Mouse (Mus musculus): Measurements from ENCODE around the gene Slco2a1. TPM values are rescaled to one million over a fixed set of nuclear protein-coding genes. Genes with fewer than 3 reads are reported as not detected.

Slco2a1 gene
- polyA plus RNA-seq, 1 experiment, result 2.4 TPM

DNA sequence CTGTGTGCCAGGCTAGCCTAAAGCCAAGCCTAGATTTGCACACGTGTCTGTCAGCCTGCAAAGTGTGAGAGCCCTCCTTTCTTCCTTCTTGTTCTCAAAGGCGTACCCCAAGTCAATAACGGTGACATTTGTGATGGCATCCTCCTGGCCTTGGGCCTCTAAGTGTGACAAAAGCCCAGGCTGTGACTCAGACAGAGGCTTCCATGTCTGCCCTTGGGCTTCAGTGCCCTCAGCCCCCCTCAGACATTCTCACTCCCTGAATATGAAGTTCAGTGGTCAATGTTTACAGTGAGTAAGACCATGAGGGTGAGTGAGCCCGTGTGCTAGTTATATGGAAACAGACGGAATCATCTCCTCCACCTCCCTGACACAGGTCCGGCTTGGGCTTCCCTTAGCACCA, 29.8 kb upstream of the Slco2a1 start:
- Histone ChIP-seq H3K36me3 (ENCODE audit: control insufficient read depth, insufficient read depth, low read length) (no peaks in the 10 kb centered on the region), H3K27ac (ENCODE audit: control insufficient read depth, insufficient read depth, low read depth, low read length) (no peak overlapping the region), H3K4me3 (ENCODE audit: control insufficient read depth, low read depth, low read length) (no peak overlapping the region), H3K4me1 (ENCODE audit: control insufficient read depth, insufficient read depth, low read length) (peaks cover 16% of the 10 kb centered on the region), H3K27me3 (ENCODE audit: control insufficient read depth, insufficient read depth, low read length) (no peaks in the 10 kb centered on the region)
- no peak for TF ChIP-seq POLR2A (IDR thresholded peaks at IDR 0.05; ENCODE audit: control insufficient read depth, low read depth, low read length)
- no peak for TF ChIP-seq CTCF (IDR thresholded peaks at IDR 0.05; ENCODE audit: control insufficient read depth, insufficient read depth, insufficient replicate concordance, low read depth, low read length)

DNA sequence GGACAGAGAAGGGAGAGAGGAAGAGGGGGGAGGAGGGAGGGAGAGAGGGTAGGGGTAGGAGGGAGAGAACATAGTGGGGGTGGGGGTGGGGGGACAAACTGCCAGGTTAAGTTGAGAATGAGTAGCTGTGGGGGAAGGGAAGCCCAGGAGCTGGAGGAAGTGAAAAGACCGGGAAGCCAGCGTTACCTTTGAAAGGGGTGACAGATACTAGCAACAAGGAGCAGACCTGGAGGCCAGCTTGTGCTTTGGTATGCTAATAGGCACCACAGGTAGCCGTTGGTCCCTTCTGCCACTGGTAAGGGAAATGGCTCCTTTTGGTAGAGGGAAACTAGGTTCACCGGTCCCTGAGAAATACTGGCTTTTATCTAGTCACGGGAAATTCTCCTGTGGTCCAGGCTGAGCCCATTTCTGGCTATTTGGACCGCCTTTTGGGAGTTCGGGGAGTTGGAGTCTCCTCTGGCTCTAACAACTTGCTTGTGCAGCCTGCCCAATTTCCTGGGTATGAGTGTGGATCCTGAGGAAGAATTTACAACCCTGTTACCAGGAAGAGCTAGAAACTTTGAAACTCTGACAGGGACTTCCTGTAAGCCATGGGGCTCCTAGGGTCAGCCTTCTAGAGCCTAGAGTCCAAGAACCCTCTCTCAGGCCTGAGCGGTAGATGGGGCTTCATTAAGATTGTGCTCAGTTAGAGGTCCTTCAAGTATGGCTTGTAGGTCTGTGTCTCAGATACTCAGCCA, 27.0 kb upstream of the Slco2a1 start:
- H3K27ac ChIP-seq (ENCODE audit: control insufficient read depth, insufficient read depth, low read depth, low read length), result no peak overlapping the region
- peak overlapping the region; percentile 42 for H3K4me3 ChIP-seq (ENCODE audit: control insufficient read depth, low read depth, low read length)

DNA sequence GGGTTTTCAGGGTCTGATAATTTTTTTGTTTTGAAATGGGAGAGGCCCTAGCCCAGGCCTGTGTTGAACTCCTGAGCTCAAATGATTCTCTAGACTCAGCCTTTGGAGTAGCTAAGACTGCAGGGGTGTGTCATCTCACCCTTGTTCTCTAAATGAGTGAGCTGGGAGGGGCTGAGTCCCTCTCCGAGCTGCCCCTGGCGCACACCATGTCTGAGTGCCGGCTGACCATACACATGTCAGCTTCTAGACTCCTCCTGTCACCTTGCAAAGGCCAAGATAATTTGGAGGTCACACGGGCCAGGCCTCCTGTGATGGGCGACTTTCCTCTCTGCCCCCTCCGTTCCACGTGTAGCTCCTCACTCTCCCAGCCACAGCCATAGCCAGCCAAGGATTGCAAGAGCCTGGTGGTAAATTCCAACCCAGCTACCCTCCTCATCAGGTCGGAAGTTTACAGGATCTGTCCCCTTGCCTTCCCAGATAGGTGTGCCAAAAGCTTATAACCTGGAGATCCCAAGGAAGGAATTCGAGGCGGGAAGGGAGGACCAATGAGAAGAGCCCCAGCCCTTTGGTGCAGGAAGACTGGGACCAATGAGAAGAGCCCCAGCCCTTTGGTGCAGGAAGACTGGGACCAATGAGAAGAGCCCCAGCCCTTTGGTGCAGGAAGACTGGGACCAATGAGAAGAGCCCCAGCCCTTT, 26.3 kb upstream of the Slco2a1 start:
- Histone ChIP-seq H3K36me3 (ENCODE audit: control insufficient read depth, insufficient read depth, low read length) (no peaks in the 10 kb centered on the region), H3K27ac (ENCODE audit: control insufficient read depth, insufficient read depth, low read depth, low read length) (no peak overlapping the region), H3K4me3 (ENCODE audit: control insufficient read depth, low read depth, low read length) (peak overlapping the region; percentile 46), H3K27me3 (ENCODE audit: control insufficient read depth, insufficient read depth, low read length) (no peaks in the 10 kb centered on the region), H3K4me1 (ENCODE audit: control insufficient read depth, insufficient read depth, low read length) (peaks cover 16% of the 10 kb centered on the region)
- TF ChIP-seq POLR2A (IDR thresholded peaks at IDR 0.05; ENCODE audit: control insufficient read depth, low read depth, low read length), result no peak
- no peak for TF ChIP-seq CTCF (IDR thresholded peaks at IDR 0.05; ENCODE audit: control insufficient read depth, insufficient read depth, insufficient replicate concordance, low read depth, low read length)

More for the DNA sequence above, 27.0 kb upstream of the Slco2a1 start:
- TF ChIP-seq POLR2A (IDR thresholded peaks at IDR 0.05; ENCODE audit: control insufficient read depth, low read depth, low read length) (no peak), CTCF (IDR thresholded peaks at IDR 0.05; ENCODE audit: control insufficient read depth, insufficient read depth, insufficient replicate concordance, low read depth, low read length) (no peak)
- H3K36me3 ChIP-seq (ENCODE audit: control insufficient read depth, insufficient read depth, low read length), result no peaks in the 10 kb centered on the region
- H3K4me1 ChIP-seq (ENCODE audit: control insufficient read depth, insufficient read depth, low read length), result peaks cover 16% of the 10 kb centered on the region
- H3K27me3 ChIP-seq (ENCODE audit: control insufficient read depth, insufficient read depth, low read length), result no peaks in the 10 kb centered on the region

DNA sequence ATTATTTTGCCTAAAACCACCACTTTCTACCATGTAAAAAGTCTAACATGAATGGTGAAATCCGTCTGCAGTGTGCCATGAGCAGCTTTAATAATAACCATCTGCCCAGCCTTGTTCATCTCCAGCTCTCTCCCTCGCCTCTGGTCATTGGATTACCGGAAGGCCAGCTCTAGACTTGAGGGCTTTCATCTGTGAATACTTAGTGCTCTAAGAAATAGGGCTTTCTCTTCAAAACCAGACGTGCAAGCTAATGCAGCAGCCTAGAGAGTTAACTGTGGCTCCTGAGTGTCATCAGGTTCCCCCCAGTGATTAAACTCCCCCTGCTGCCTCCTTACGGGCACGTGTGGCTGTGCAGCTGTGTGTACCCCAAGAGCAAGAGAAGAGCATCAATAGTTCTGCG, 25.2 kb upstream of the Slco2a1 start:
- TF ChIP-seq POLR2A (IDR thresholded peaks at IDR 0.05; ENCODE audit: control insufficient read depth, low read depth, low read length) (no peak), CTCF (IDR thresholded peaks at IDR 0.05; ENCODE audit: control insufficient read depth, insufficient read depth, insufficient replicate concordance, low read depth, low read length) (no peak)
- Histone ChIP-seq H3K27ac (ENCODE audit: control insufficient read depth, insufficient read depth, low read depth, low read length) (no peak overlapping the region), H3K27me3 (ENCODE audit: control insufficient read depth, insufficient read depth, low read length) (no peaks in the 10 kb centered on the region), H3K36me3 (ENCODE audit: control insufficient read depth, insufficient read depth, low read length) (no peaks in the 10 kb centered on the region), H3K4me1 (ENCODE audit: control insufficient read depth, insufficient read depth, low read length) (peaks cover 16% of the 10 kb centered on the region), H3K4me3 (ENCODE audit: control insufficient read depth, low read depth, low read length) (no peak overlapping the region)

DNA sequence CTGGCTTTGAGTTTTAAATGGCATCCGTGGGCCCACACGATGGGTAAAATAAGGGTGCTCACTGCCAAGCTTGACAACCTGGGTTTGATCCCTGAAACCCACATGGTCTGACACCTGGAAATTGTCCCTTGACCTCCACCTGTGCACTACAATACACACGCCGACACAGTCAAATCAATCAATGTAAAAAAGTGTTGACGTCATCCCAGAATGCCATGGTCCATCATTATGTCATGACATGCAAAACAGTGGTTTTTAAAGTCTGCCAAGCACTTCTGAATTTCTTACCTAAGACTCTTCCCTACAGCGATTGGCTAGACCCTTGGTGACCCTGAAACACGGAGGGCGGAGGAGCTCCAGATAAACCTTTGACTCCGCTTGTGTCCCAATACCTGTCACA, 23.9 kb upstream of the Slco2a1 start:
- no peak overlapping the region for H3K4me3 ChIP-seq (ENCODE audit: control insufficient read depth, low read depth, low read length)
- H3K27ac ChIP-seq (ENCODE audit: control insufficient read depth, insufficient read depth, low read depth, low read length), result no peak overlapping the region
- H3K4me1 ChIP-seq (ENCODE audit: control insufficient read depth, insufficient read depth, low read length), result peaks cover 16% of the 10 kb centered on the region
- TF ChIP-seq POLR2A (IDR thresholded peaks at IDR 0.05; ENCODE audit: control insufficient read depth, low read depth, low read length) (no peak), CTCF (IDR thresholded peaks at IDR 0.05; ENCODE audit: control insufficient read depth, insufficient read depth, insufficient replicate concordance, low read depth, low read length) (no peak)
- no peaks in the 10 kb centered on the region for H3K27me3 ChIP-seq (ENCODE audit: control insufficient read depth, insufficient read depth, low read length)
- no peaks in the 10 kb centered on the region for H3K36me3 ChIP-seq (ENCODE audit: control insufficient read depth, insufficient read depth, low read length)

DNA sequence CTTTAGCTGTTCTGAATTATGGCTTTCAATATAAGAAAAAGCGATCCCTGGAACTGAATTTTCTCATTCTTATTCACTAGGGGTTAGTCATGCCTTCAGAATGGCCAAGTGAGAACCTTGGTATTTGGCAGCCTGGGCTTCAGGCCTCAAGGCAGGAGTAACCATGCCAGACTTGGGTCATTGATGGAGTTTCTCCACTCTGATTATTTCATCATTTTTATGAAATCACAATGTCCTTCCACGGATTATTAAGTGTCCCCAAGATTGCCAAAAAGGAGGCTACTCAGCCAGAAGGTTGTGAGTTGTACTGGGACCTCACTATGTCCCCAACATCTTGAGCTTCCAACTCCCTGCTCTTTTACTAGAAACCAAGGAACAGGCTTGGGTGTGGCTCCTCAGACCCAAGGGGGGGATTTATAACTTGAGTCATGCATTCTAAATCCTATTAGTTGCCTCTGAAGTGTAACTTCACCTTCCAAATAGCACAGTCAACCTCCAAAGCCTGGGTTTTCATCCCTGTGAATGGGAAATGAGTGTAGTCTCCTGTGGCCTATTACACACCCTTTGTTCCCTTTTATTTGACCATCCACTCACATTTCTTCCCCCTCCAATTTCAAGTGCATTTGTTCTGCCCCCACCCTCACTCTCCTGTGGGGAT, 16.0 kb upstream of the Slco2a1 start:
- Histone ChIP-seq H3K27me3 (ENCODE audit: control insufficient read depth, insufficient read depth, low read length) (no peaks in the 10 kb centered on the region), H3K4me3 (ENCODE audit: control insufficient read depth, low read depth, low read length) (no peak overlapping the region), H3K36me3 (ENCODE audit: control insufficient read depth, insufficient read depth, low read length) (no peaks in the 10 kb centered on the region), H3K4me1 (ENCODE audit: control insufficient read depth, insufficient read depth, low read length) (no peaks in the 10 kb centered on the region), H3K27ac (ENCODE audit: control insufficient read depth, insufficient read depth, low read depth, low read length) (no peak overlapping the region)
- TF ChIP-seq POLR2A (IDR thresholded peaks at IDR 0.05; ENCODE audit: control insufficient read depth, low read depth, low read length), result no peak
- no peak for TF ChIP-seq CTCF (IDR thresholded peaks at IDR 0.05; ENCODE audit: control insufficient read depth, insufficient read depth, insufficient replicate concordance, low read depth, low read length)

DNA sequence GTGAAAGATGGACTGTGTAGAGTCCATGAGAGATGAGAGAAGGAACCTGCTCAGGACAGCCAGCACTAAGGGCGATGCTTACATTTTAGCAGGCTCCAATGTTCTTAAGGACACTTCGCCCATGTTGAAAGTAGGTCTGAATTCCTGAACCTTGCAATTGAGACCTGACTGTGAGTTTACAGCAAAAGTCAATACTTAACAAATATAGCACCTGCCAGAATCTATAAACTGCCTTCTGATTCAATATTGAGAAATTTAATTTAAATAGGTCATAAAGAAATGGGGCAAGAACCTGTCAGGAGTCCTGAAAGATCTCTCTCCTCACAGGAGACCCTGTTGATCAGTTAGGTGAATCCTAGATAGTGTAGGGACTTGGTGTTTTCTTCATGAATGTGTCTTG, 12.6 kb upstream of the Slco2a1 start:
- H3K4me1 ChIP-seq (ENCODE audit: control insufficient read depth, insufficient read depth, low read length), result no peaks in the 10 kb centered on the region; the same call in 1 of the 2 replicates
- H3K36me3 ChIP-seq (ENCODE audit: control insufficient read depth, insufficient read depth, low read length), result no peaks in the 10 kb centered on the region
- no peaks in the 10 kb centered on the region for H3K27me3 ChIP-seq (ENCODE audit: control insufficient read depth, insufficient read depth, low read length)
- H3K4me3 ChIP-seq (ENCODE audit: control insufficient read depth, low read depth, low read length), result no peak overlapping the region
- TF ChIP-seq CTCF (IDR thresholded peaks at IDR 0.05; ENCODE audit: control insufficient read depth, insufficient read depth, insufficient replicate concordance, low read depth, low read length) (no peak), POLR2A (IDR thresholded peaks at IDR 0.05; ENCODE audit: control insufficient read depth, low read depth, low read length) (no peak)
- no peak overlapping the region for H3K27ac ChIP-seq (ENCODE audit: control insufficient read depth, insufficient read depth, low read depth, low read length)
